Mouse (Mus musculus): ENCODE results near the gene Cdt1.

DNA sequence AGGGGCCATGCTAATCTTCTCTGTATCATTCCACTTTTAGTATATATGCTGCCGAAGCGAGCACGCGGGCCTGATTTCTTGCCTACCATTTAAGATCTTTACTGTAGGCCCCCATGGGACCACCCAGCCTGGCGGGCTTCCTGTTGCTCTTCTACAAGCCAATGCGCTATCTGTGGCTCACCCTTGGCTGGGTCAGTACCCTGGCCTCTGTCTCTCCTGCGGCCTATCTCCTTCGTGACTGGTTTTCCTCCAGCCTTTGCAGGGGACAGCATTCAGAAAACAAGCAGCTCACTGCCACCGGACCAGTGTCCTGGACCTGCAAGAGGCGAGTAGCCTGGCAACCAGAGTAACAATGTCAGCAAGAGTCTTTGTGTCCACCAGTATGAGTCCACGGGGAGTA lies 47.2 kb upstream of the Cdt1 start:
- TF ChIP-seq POLR2A (IDR thresholded peaks at IDR 0.05; ENCODE audit: borderline replicate concordance, control insufficient read depth, low read depth, low read length) = no peak
- TF ChIP-seq CTCF (IDR thresholded peaks at IDR 0.05; ENCODE audit: control insufficient read depth, insufficient read depth, low read length) = no peak
